Mouse (Mus musculus): ENCODE results near the gene Commd1.

DNA sequence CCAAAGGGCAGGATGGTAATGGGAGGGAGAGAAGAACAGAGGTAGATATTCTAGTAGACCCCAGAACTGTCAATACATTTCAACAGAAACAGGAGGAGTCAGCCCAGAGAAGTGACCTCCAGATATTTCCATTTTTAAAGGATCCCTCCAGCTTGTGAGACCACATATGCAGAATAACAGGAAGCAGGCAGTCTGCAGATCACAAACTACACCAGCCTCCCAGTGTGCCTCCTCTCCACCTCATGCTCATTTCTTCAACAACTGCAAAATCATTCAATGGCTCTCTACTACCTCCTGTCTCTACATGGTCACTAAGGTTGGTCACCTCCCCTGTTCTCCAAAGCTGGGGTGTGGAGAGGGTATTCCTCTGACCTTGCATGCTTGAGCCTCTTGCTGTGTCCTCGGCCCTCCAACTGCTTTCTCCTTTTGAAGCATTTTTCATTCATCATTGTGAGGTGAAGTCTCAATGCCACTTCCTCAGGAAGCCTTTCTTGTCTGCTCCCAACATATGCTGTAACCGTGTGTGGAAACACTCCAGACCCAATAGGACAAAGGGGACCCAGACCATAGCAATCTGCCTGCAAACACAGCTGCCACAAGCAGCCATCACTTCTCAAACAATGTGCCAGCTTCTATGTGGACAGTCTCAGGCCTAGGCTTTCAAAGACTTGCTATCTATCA is 128.6 kb downstream of the Commd1 start:
- TF ChIP-seq CTCF (IDR thresholded peaks at IDR 0.05; ENCODE audit: insufficient read depth, low read depth, low read length): no peak
- TF ChIP-seq POLR2A (IDR thresholded peaks at IDR 0.05; ENCODE audit: insufficient read depth, low read depth, low read length): no peak

All from olfactory bulb, adult 2 months (tissue).